Comparison of ENCODE assay signal across 15 mouse cellular contexts in the genomic region with DNA sequence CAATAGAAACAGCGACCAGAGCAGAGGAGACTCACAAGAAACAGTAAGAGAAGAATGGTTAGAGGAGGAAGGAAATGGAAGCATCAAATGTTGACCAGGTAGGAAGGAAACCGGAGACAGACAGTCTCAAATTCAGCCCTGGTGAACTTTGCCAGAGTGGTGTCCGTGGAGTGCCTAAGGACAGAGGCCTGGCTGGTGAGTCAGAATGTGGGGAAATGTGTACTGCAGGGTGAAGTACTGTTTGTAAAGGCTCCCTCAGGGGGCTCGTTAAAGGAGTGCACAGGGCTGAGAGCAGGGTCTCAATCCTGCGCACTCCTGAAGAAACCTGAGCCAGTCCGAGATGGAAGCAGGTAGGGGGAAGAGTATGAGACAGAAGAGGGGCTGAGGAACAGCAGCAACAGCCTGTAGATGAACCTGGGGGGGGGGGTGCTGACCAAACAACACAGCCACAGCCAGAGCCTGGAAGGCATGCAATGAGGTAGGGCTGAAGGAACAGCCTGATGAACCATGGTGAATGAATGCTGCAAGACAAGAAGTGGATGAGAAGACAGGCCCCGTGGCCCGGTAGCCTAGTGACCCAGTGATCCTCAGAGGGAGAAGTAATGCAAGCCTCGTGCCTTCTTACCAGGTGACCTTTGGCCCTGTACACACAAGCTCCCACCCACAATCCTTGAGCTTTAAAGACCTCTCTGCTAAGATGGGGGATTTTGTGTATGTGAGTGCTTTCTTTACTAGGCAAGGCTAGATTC. TPM values are rescaled to one million over a fixed set of nuclear protein-coding genes. Genes with fewer than 3 reads are reported as not detected.
"Had no signal": no experiment of that assay in that cellular context is flagged by ENCODE, and none has a peak within 500 bp of the region (broad histone marks: within the 10 kb centered on the region; RNA-seq: fewer than 3 reads in every experiment).

No protein-coding gene starts in this region.

- H3K9ac ChIP-seq: limb, embryonic 15.5 days; liver, embryonic 12.5 days; lung, embryonic 14.5 days had no signal

- H3K36me3 ChIP-seq: limb, embryonic 15.5 days; liver, embryonic 12.5 days; midbrain, embryonic 10.5 days had no signal

- H3K27ac ChIP-seq: layer of hippocampus, adult 2 months; limb, embryonic 15.5 days; liver, embryonic 12.5 days; midbrain, embryonic 10.5 days had no signal

- DNase-seq: kidney, adult 8-10 months; kidney, postnatal 10 days; kidney, postnatal 4 days; left cerebral cortex, postnatal 4 days; lung, embryonic 14.5 days; lung, postnatal 36 days; midbrain, embryonic 14.5 days; thymus, adult 2 months; thymus, postnatal 36 days had no signal

- ATAC-seq: intestine, embryonic 16.5 days; liver, embryonic 12.5 days had no signal

- H3K27me3 ChIP-seq: limb, embryonic 15.5 days; liver, embryonic 12.5 days had no signal

- H3K4me1 ChIP-seq: limb, embryonic 15.5 days; midbrain, embryonic 10.5 days had no signal

- H3K9me3 ChIP-seq: limb, embryonic 15.5 days; liver, embryonic 12.5 days; midbrain, embryonic 10.5 days had no signal

- H3K4me3 ChIP-seq: layer of hippocampus, adult 2 months; limb, embryonic 15.5 days; liver, embryonic 12.5 days; midbrain, embryonic 10.5 days; myocyte had no signal

- H3K4me2 ChIP-seq: limb, embryonic 15.5 days; liver, embryonic 12.5 days; lung, embryonic 14.5 days had no signal

RNA-seq across cellular contexts. Expression of gene Homer2, which starts 28.1 kb away (rescaled TPM):
- polyA plus RNA-seq: myocyte had no signal
